Mouse (Mus musculus): ENCODE data around the gene Olfr315.

GRCm38 (mm10) chr11:58788346-58788745, 15.4 kb downstream of the Olfr315 start:
- TF ChIP-seq CTCF (IDR thresholded peaks at IDR 0.05; ENCODE audit: low read depth), result no peak
- no peak for TF ChIP-seq EP300 (IDR thresholded peaks at IDR 0.05; ENCODE audit: low read depth)

Measured in heart, postnatal 0 days (tissue).